Mouse (Mus musculus) C2C12 (cell line): ENCODE results near the gene Ppp2r5e. TPM values are rescaled to one million over a fixed set of nuclear protein-coding genes. Genes with fewer than 3 reads are reported as not detected.

Experiments used
- H3K27me3 ChIP-seq: one replicate; pipeline ENCODE4 v1.6.1; 2011; ENCODE audit not compliant: control insufficient read depth, insufficient read depth, insufficient read length
- H3K36me3 ChIP-seq: one replicate; pipeline ENCODE4 v1.6.1; 2011; ENCODE audit not compliant: control insufficient read depth, insufficient read depth
- H3K4me3 ChIP-seq: one replicate; pipeline ENCODE4 v1.5.1; 2011; ENCODE audit warnings: mild to moderate bottlenecking, control low read depth; ENCODE audit not compliant: poor library complexity, insufficient read depth, severe bottlenecking
- H3K79me2 ChIP-seq: one replicate; pipeline ENCODE4 v1.6.1; 2011; ENCODE audit not compliant: control insufficient read depth, insufficient read depth
- H3K79me3 ChIP-seq: one replicate; pipeline ENCODE4 v1.6.1; 2011; ENCODE audit warnings: low read depth, control low read depth
- H3ac ChIP-seq: one replicate; pipeline ENCODE3; 2011; ENCODE audit warnings: low read depth; ENCODE audit not compliant: control insufficient read depth, insufficient read length
- CEBPB ChIP-seq: IDR thresholded peaks from one replicate; pipeline ENCODE4 v1.6.1; 2011; ENCODE audit warnings: low read depth, mild to moderate bottlenecking, control low read depth, moderate library complexity
- CTCF ChIP-seq: IDR thresholded peaks from one replicate; pipeline ENCODE4 v1.5.1; 2011; ENCODE audit not compliant: control insufficient read depth, insufficient read depth, insufficient read length
- FOSL1 ChIP-seq: IDR thresholded peaks from one replicate; pipeline ENCODE4 v1.8.0; 2011; ENCODE audit warnings: mild to moderate bottlenecking, low read length; ENCODE audit not compliant: poor library complexity, insufficient read depth, severe bottlenecking
- MAX ChIP-seq: IDR thresholded peaks from one replicate; pipeline ENCODE4 v1.6.1; 2011; ENCODE audit warnings: mild to moderate bottlenecking, control low read depth
- MYOD1 ChIP-seq: IDR thresholded peaks from one replicate; pipeline ENCODE4 v1.6.1; 2011; ENCODE audit warnings: low read depth; ENCODE audit not compliant: control insufficient read depth, insufficient read length
- MYOG ChIP-seq: IDR thresholded peaks from one replicate; pipeline ENCODE4 v1.6.1; 2011; ENCODE audit not compliant: control insufficient read depth, insufficient read length; ENCODE audit errors: extremely low read depth
- USF1 ChIP-seq: IDR thresholded peaks from one replicate; pipeline ENCODE4 v1.6.1; 2011; ENCODE audit warnings: low read depth, mild to moderate bottlenecking, control low read depth, moderate library complexity
- polyA plus RNA-seq: library from polyadenylated mRNA; unstranded; fragments of >200 nt; fragmentation: generic; extraction: Trizol; gene quantifications from one replicate; pipeline ENCODE4 v1.2.1, GENCODE M21; 2012; ENCODE audit warnings: missing spikeins

The Ppp2r5e gene
- polyA plus RNA-seq, 1 experiment, result 11.9 TPM

DNA sequence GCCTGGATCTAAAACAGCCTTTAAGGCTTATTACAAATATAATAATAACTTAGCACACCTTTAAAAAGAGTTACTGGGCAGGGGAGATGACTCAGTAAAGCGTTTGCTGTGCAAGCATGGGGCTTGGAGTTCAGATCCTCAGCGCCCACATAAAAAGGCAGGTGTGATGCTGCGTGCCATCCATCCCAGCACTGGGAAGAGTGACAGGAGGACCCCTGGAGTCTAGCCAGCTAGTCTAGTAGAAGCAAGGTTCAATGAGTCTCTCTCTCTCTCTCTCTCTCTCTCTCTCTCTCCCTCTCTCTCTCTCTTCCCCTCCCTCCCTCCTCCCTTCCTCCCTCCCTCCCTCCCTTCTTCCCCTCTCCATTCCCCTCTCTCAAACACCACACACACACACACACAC lies 19.5 kb upstream of the Ppp2r5e start:
- no peaks in the 10 kb centered on the region for H3K36me3 ChIP-seq
- H3K79me3 ChIP-seq, result no peaks in the 10 kb centered on the region
- no peak overlapping the region for H3ac ChIP-seq
- no peaks in the 10 kb centered on the region for H3K79me2 ChIP-seq
- no peaks in the 10 kb centered on the region for H3K27me3 ChIP-seq
- TF ChIP-seq MAX (no peak), USF1 (no peak), FOSL1 (no peak), MYOG (no peak), MYOD1 (no peak), CTCF (no peak)
- no peak overlapping the region for H3K4me3 ChIP-seq

DNA sequence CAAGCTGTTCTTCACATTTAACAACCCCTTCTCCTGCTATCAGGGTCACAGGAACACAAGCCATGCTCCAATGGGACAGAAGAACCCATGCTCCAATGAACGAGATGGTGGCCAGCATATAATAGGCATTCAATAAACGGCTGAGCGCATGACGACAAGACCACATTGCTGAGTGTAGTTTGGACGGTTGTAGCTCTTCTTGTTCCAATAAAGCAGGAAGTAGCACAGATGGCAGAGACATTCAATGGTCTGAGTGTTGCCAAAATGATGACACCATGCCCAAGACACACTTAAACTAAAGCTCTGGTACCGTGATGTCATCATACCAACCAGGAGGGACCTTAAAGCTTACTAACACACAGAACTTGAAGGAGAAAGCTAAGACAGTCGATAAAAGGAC lies 16.7 kb upstream of the Ppp2r5e start:
- no peak overlapping the region for H3ac ChIP-seq
- no peaks in the 10 kb centered on the region for H3K79me3 ChIP-seq
- no peaks in the 10 kb centered on the region for H3K27me3 ChIP-seq
- no peaks in the 10 kb centered on the region for H3K79me2 ChIP-seq
- TF ChIP-seq FOSL1 (no peak), USF1 (no peak), MYOD1 (no peak), MYOG (no peak), MAX (no peak), CTCF (no peak)
- no peak overlapping the region for H3K4me3 ChIP-seq
- H3K36me3 ChIP-seq, result no peaks in the 10 kb centered on the region

- TF ChIP-seq FOSL1 (no peak), USF1 (no peak), CEBPB (no peak), MYOD1 (no peak), MAX (no peak), MYOG (no peak), CTCF (no peak)
- H3K36me3 ChIP-seq, result no peaks in the 10 kb centered on the region
- peaks cover 8% of the 10 kb centered on the region for H3K79me3 ChIP-seq
- H3K27me3 ChIP-seq, result no peaks in the 10 kb centered on the region
- H3ac ChIP-seq, result no peak overlapping the region
- peaks cover 15% of the 10 kb centered on the region for H3K79me2 ChIP-seq
- no peak overlapping the region for H3K4me3 ChIP-seq
Observed at GRCm38 (mm10) chr12:75599490-75599889, 3.4 kb upstream of the Ppp2r5e start.

DNA sequence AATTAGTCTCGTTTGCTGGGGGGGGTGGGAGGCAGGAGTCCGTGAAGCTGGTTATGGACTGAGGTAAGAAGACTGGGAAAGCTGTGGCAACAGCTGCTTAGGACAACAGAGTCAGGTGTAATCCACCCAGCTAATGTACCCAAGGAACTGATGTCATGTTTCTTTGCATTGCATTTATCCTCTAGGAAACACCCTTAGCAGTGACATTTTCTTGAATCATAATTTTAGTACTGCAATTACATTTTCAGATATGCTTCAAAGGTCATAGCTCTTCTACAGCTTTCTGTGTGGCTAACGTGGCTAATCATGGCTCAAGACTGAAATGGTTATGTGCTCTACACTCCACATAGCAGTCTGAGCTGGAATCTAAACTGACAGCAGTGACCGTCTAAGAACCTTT lies 2.9 kb upstream of the Ppp2r5e start:
- Histone ChIP-seq H3K79me3 (peaks cover 13% of the 10 kb centered on the region), H3K36me3 (no peaks in the 10 kb centered on the region), H3K27me3 (no peaks in the 10 kb centered on the region), H3ac (no peak overlapping the region), H3K79me2 (peaks cover 20% of the 10 kb centered on the region), H3K4me3 (no peak overlapping the region)
- TF ChIP-seq USF1 (no peak), MAX (no peak), CTCF (no peak), FOSL1 (no peak), CEBPB (no peak), MYOD1 (no peak), MYOG (no peak)

GRCm38 (mm10) chr12:75597707-75598106 lies 1.7 kb upstream of the Ppp2r5e start:
- H3K36me3 ChIP-seq, result peaks cover 5% of the 10 kb centered on the region
- H3K4me3 ChIP-seq, result no peak overlapping the region
- H3K79me3 ChIP-seq, result peaks cover 26% of the 10 kb centered on the region
- TF ChIP-seq FOSL1, result no peak
- no peak for TF ChIP-seq MYOG
- TF ChIP-seq MAX, result no peak
- TF ChIP-seq MYOD1, result no peak
- no peak for TF ChIP-seq CTCF
- no peak for TF ChIP-seq USF1
- TF ChIP-seq CEBPB, result no peak
- H3K27me3 ChIP-seq, result no peaks in the 10 kb centered on the region
- no peak overlapping the region for H3ac ChIP-seq
- H3K79me2 ChIP-seq, result peaks cover 33% of the 10 kb centered on the region

DNA sequence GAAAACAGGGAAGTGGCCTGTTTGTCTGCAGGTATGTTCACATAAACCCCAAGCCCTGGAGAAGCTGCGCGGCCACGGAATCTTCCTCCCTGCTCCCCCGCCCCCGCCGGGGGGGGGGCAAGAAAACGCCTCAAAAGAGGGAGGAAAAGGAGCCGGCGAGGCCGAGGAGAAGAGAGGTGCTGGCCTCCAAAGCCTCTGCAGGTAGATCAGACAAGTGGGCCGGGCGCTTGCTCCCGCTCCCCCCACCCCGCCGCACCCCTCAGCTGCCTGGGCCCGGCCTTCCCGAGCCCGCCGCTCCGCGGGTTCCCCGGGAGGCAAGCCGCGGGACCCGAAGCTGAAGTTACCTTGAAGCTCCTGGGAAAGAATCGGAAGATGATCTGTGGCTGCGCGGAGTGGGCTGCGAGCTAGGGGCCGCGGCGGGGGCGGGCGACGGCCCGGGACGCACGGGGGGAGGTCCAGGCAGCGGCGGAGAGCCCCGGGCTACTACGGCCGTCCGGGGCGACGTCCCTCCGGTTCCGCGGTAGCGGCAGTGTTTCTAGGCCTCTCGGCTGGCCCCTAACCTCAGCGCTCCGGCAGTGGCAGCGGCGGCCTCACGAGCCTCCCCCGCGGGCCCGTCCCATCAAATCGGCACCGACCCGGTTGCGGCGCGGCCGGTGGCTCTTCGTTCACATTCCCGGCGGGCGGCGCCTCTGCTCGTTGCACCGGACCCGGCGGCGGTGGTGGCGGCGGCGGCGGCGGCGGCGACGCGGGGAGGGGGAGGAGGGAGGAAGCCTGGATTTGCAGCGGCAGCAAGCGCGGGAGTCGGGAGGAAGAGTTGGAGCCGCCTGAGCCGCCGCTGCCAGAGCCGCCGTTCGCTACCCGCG lies 523 bp downstream of the Ppp2r5e start:
- Histone ChIP-seq H3K36me3 (peaks cover 21% of the 10 kb centered on the region), H3ac (peak overlapping the region; percentile 99), H3K79me3 (peaks cover 43% of the 10 kb centered on the region), H3K27me3 (no peaks in the 10 kb centered on the region), H3K79me2 (peaks cover 53% of the 10 kb centered on the region), H3K4me3 (peak overlapping the region; percentile 83)
- TF ChIP-seq MYOD1 (no peak), USF1 (no peak), CEBPB (no peak), FOSL1 (no peak), MYOG (no peak), MAX (no peak), CTCF (no peak)
